In genomic region chr11:57018536-57018935, GRCm38 (mm10) we compare ENCODE assay signal across 25 mouse cellular contexts. TPM values are rescaled to one million over a fixed set of nuclear protein-coding genes. Genes with fewer than 3 reads are reported as not detected.
A peak's percentile ranks its signal among the peaks of the same experiment; 100 is the strongest.
DNase-seq lines count a peak whose midpoint lies in the region; ATAC-seq and TF ChIP-seq lines count a peak whose summit lies in the region.
"Had no signal": no experiment of that assay in that cellular context is flagged by ENCODE, and none has a peak within 500 bp of the region (broad histone marks: within the 10 kb centered on the region; RNA-seq: fewer than 3 reads in every experiment).

No protein-coding gene starts in this region.

- H3K4me1 ChIP-seq in hindbrain, postnatal 0 days (ENCODE audit: insufficient read depth, low read length): 0 out of 2 replicates have a peak, but pooled peaks cover 2% of the 10 kb centered on the region
- H3K4me1 ChIP-seq in hindbrain, embryonic 10.5 days (replicated peaks): no peaks in the 10 kb centered on the region
- no peaks in the 10 kb centered on the region for H3K4me1 ChIP-seq in lung, embryonic 14.5 days (ENCODE audit: insufficient read depth)
- H3K4me1 ChIP-seq: liver, embryonic 12.5 days had no signal

- peak; percentile 74 for TF ChIP-seq CTCF in hindbrain, postnatal 0 days (IDR thresholded peaks at IDR 0.05; ENCODE audit: low read depth)
- peak; percentile 29; the same call in 1 of the 2 replicates for TF ChIP-seq CTCF in lung, embryonic 14.5 days (IDR thresholded peaks at IDR 0.05; ENCODE audit: low read depth)

- H3K27ac ChIP-seq in hindbrain, postnatal 0 days: no peak overlapping the region
- no peak overlapping the region for H3K27ac ChIP-seq in hindbrain, embryonic 10.5 days
- H3K27ac ChIP-seq in lung, embryonic 14.5 days (ENCODE audit: low read depth): no peak overlapping the region
- H3K27ac ChIP-seq: limb, embryonic 13.5 days; liver, embryonic 12.5 days had no signal

- WGBS in hindbrain, postnatal 0 days: 69% methylated on average over 4 of the region's 4 CpGs
- 79% methylated on average over 4 of the region's 4 CpGs for WGBS in hindbrain, embryonic 10.5 days
- WGBS in lung, embryonic 14.5 days: 54% methylated on average over 4 of the region's 4 CpGs

- peak; percentile 51 for DNase-seq in hindbrain, postnatal 0 days (ENCODE audit: low spot score)
- DNase-seq in hindbrain, embryonic 10.5 days (ENCODE audit: low spot score): no peak
- DNase-seq in lung, embryonic 14.5 days: no peak
- DNase-seq in lung, postnatal 14 days: no peak
- peak; percentile 55 for DNase-seq in NIH3T3 (ENCODE audit: low read depth)
- peak; percentile 13 for DNase-seq in adipocyte (ENCODE audit: low spot score)
- no peak for DNase-seq in thymus, postnatal 0 days (ENCODE audit: low spot score)
- DNase-seq: cerebellum, adult 2 months; cerebellum, postnatal 36 days; gastrocnemius, postnatal 10 days; heart, adult 11 months; heart, postnatal 36 days; kidney, adult 11 months; layer of hippocampus, postnatal 36 days; lung, adult 18-20 months; lung, postnatal 4 days; right cerebral cortex, postnatal 25 days; spleen, adult 18-20 months; thymus, postnatal 14 days had no signal

- H3K9me3 ChIP-seq in hindbrain, postnatal 0 days (ENCODE audit: low read length): no peaks in the 10 kb centered on the region
- no peaks in the 10 kb centered on the region for H3K9me3 ChIP-seq in hindbrain, embryonic 10.5 days
- no peaks in the 10 kb centered on the region for H3K9me3 ChIP-seq in lung, embryonic 14.5 days (ENCODE audit: low read depth, low read length)
- H3K9me3 ChIP-seq: limb, embryonic 13.5 days; liver, embryonic 12.5 days had no signal

- H3K4me2 ChIP-seq in hindbrain, postnatal 0 days (ENCODE audit: low read depth, low read length): no peak overlapping the region
- no peak overlapping the region for H3K4me2 ChIP-seq in lung, embryonic 14.5 days
- H3K4me2 ChIP-seq: limb, embryonic 13.5 days; liver, embryonic 12.5 days had no signal

- H3K36me3 ChIP-seq in hindbrain, postnatal 0 days (ENCODE audit: insufficient read depth, low read length): no peaks in the 10 kb centered on the region
- H3K36me3 ChIP-seq in hindbrain, embryonic 10.5 days: no peaks in the 10 kb centered on the region
- H3K36me3 ChIP-seq in lung, embryonic 14.5 days (ENCODE audit: insufficient read depth): no peaks in the 10 kb centered on the region
- H3K36me3 ChIP-seq: limb, embryonic 13.5 days; liver, embryonic 12.5 days had no signal

- no peaks in the 10 kb centered on the region for H3K27me3 ChIP-seq in hindbrain, postnatal 0 days (ENCODE audit: insufficient read depth, low read length)
- H3K27me3 ChIP-seq in hindbrain, embryonic 10.5 days (ENCODE audit: insufficient read depth, poor library complexity, severe bottlenecking): 0 out of 2 replicates have a peak, but pooled peaks cover under 1% of the 10 kb centered on the region
- H3K27me3 ChIP-seq in lung, embryonic 14.5 days (ENCODE audit: insufficient read depth, low read length): no peaks in the 10 kb centered on the region

- no peak for ATAC-seq in hindbrain, postnatal 0 days
- no peak for ATAC-seq in lung, embryonic 14.5 days (ENCODE audit: insufficient read depth)
- ATAC-seq in cerebellum, adult (ENCODE audit: insufficient number of reproducible peaks, low FRiP score, low TSS enrichment): no peak
- ATAC-seq: forebrain, embryonic 14.5 days; hindbrain, embryonic 16.5 days; liver, embryonic 12.5 days had no signal

- H3K9ac ChIP-seq in hindbrain, postnatal 0 days (replicated peaks; ENCODE audit: low read length): no peak overlapping the region
- no peak overlapping the region for H3K9ac ChIP-seq in lung, embryonic 14.5 days
- H3K9ac ChIP-seq: limb, embryonic 13.5 days; liver, embryonic 12.5 days had no signal

- no peak overlapping the region for H3K4me3 ChIP-seq in hindbrain, postnatal 0 days (ENCODE audit: low read length)
- no peak overlapping the region for H3K4me3 ChIP-seq in hindbrain, embryonic 10.5 days
- H3K4me3 ChIP-seq in lung, embryonic 14.5 days (ENCODE audit: low read depth, low read length): no peak overlapping the region
- H3K4me3 ChIP-seq: limb, embryonic 13.5 days; liver, embryonic 12.5 days had no signal

RNA-seq across cellular contexts. Expression of gene Gria1, which starts 7.3 kb away (rescaled TPM):
- 53.0 and 58.2 TPM in 2 replicates for total RNA-seq in hindbrain, postnatal 0 days (2014; rRNA removed)
- 45.5 and 47.1 TPM in 2 replicates for polyA plus RNA-seq in hindbrain, postnatal 0 days (2015; fragmentation: Nextera tagmentation; extraction: Ambion mirVana)
- 1.00 and 1.8 TPM in 2 replicates for polyA plus RNA-seq in hindbrain, embryonic 10.5 days (2016; fragmentation: Nextera tagmentation; extraction: Ambion mirVana)
- 0.29 and 0.37 TPM in 2 replicates for polyA plus RNA-seq in lung, embryonic 14.5 days (2014; fragmentation: Nextera tagmentation; extraction: Ambion mirVana)
- polyA plus RNA-seq in thymus, postnatal 0 days (2015; fragmentation: Nextera tagmentation; extraction: Ambion mirVana): 0.06 and 0.30 TPM in 2 replicates
- total RNA-seq: megakaryocyte-erythroid progenitor cell, adult 5-6 weeks had no signal

Comparison
In these comparisons a context has a peak if more than half of its experiments do, and no peak if none do; other contexts are left out.
1. DNase-seq: peak in hindbrain, postnatal 0 days (single experiment), NIH3T3 (single experiment) and adipocyte (single experiment); none in hindbrain, embryonic 10.5 days (single experiment), lung, embryonic 14.5 days (single experiment), lung, postnatal 14 days (single experiment) and thymus, postnatal 0 days (single experiment).
2. RNA of gene Gria1, which starts 7.3 kb away (polyA plus RNA-seq): 45.5 to 47.1 TPM in hindbrain, postnatal 0 days; 1.00 to 1.8 TPM in hindbrain, embryonic 10.5 days, 0.06 to 0.30 TPM in thymus, postnatal 0 days and 0.29 to 0.37 TPM in lung, embryonic 14.5 days; every median in the first group is over 10 times any median in the second.